Mouse (Mus musculus): ENCODE measurements around the gene Ppm1d. TPM values are rescaled to one million over a fixed set of nuclear protein-coding genes. Genes with fewer than 3 reads are reported as not detected.

Gene Ppm1d
- polyA plus RNA-seq, 1 experiment = 3.4 TPM

DNA sequence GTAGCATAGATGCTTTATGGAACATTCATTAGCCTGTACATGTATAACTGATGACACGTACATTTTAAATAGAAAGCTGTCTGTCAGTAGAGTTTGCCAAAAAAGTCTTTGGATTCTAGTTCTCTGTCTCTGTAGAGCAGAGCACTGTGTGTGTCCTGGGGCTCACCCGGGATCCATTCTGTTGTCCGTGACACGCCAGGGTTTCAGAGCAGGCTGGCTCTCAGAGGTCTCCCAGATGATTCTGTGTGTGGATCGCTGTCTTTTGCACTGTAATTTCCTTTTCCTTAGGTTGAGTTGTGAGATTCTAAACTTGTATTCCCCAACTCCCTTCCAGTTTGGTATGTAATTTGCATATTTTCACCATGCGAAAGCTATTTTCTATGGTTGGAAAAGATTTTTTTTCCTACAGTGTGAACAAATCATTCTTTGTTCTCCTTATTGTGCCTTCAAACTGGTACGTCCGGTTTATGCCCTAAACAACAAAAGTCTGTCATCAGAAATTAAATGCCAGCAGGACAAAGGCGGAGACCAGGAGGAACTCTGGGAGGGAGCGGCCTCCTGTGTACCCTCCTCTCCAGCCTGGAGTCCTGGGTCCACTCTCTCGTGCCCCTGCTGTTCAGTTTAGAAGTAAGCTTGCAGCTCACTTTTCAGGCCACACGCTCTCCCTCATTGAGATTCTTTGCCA lies 81.3 kb downstream of the Ppm1d start:
- no peaks in the 10 kb centered on the region for H3K4me1 ChIP-seq (ENCODE audit: control insufficient read depth)
- no peak overlapping the region for H3K4me3 ChIP-seq (replicated peaks)
- TF ChIP-seq TAL1 (IDR thresholded peaks at IDR 0.05; ENCODE audit: low read length) (no peak), GATA1 (IDR thresholded peaks at IDR 0.05; ENCODE audit: low read length) (no peak)

DNA sequence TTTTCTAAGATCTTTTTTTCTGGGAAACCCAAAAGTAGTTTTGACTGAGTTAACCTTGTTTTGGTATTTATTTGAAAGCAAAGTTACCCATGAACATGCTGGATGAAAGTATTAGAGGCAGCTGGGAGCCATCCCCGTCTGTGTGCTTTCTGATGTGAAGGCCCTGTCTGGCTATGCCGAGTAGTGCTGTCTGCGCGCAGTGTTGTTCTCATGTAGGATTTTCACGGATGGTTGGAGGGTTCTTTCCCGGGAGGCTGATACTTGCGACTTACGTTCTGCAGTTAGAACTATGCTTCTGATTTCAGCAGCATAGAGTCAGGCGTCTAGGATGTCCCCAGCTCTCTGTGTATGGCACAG lies 81.8 kb downstream of the Ppm1d start:
- H3K4me1 ChIP-seq (ENCODE audit: control insufficient read depth) = no peaks in the 10 kb centered on the region
- no peak for TF ChIP-seq GATA1 (IDR thresholded peaks at IDR 0.05; ENCODE audit: low read length)
- no peak for TF ChIP-seq TAL1 (IDR thresholded peaks at IDR 0.05; ENCODE audit: low read length)
- no peak overlapping the region for H3K4me3 ChIP-seq (replicated peaks)
- no peaks in the 10 kb centered on the region for H3K36me3 ChIP-seq (ENCODE audit: control insufficient read depth)
- H3K27me3 ChIP-seq (ENCODE audit: control insufficient read depth) = no peaks in the 10 kb centered on the region
- H3K9me3 ChIP-seq (ENCODE audit: control insufficient read depth, low read length) = no peaks in the 10 kb centered on the region

More for the DNA sequence above, 81.3 kb downstream of the Ppm1d start:
- H3K27me3 ChIP-seq (ENCODE audit: control insufficient read depth) = no peaks in the 10 kb centered on the region
- H3K9me3 ChIP-seq (ENCODE audit: control insufficient read depth, low read length) = no peaks in the 10 kb centered on the region
- no peaks in the 10 kb centered on the region for H3K36me3 ChIP-seq (ENCODE audit: control insufficient read depth)

DNA sequence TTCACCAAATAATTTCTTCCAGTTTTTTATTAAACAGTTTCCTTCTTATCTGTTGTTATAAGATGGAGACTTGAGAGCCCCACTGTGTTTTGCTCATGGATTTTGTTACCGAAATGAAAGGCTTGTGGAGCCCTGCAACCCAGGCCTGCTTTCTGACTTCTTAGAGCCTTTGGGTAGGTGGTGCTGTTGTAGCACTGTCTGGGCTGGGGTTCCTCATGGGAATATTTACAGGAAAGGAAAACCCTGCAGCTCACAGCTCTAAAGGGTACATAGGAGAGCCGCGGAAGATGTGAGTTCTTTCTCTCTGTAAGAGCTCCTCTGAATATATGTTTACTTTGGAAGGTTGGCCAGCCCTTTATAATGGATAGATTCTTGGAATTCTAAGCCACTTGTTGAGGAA lies 82.9 kb downstream of the Ppm1d start:
- H3K36me3 ChIP-seq (ENCODE audit: control insufficient read depth) = peaks cover 3% of the 10 kb centered on the region; the same call in 1 of the 2 replicates
- H3K4me1 ChIP-seq (ENCODE audit: control insufficient read depth) = no peaks in the 10 kb centered on the region
- no peaks in the 10 kb centered on the region for H3K9me3 ChIP-seq (ENCODE audit: control insufficient read depth, low read length)
- no peaks in the 10 kb centered on the region for H3K27me3 ChIP-seq (ENCODE audit: control insufficient read depth)
- TF ChIP-seq GATA1 (IDR thresholded peaks at IDR 0.05; ENCODE audit: low read length) (no peak), TAL1 (IDR thresholded peaks at IDR 0.05; ENCODE audit: low read length) (no peak)
- no peak overlapping the region for H3K4me3 ChIP-seq (replicated peaks)

GRCm38 (mm10) chr11:85395361-85395760 lies 84.3 kb downstream of the Ppm1d start:
- Histone ChIP-seq H3K4me3 (replicated peaks) (no peak overlapping the region), H3K27me3 (ENCODE audit: control insufficient read depth) (no peaks in the 10 kb centered on the region), H3K36me3 (ENCODE audit: control insufficient read depth) (peaks cover 3% of the 10 kb centered on the region; the same call in 1 of the 2 replicates), H3K4me1 (ENCODE audit: control insufficient read depth) (no peaks in the 10 kb centered on the region), H3K9me3 (ENCODE audit: control insufficient read depth, low read length) (no peaks in the 10 kb centered on the region)
- no peak for TF ChIP-seq GATA1 (IDR thresholded peaks at IDR 0.05; ENCODE audit: low read length)
- no peak for TF ChIP-seq TAL1 (IDR thresholded peaks at IDR 0.05; ENCODE audit: low read length)

Other genes with a start within 250 kb of the Ppm1d start
- 3.7 and 5.8 TPM in 2 replicates for gene Usp32, start 171.1 kb upstream of the Ppm1d start, polyA plus RNA-seq (2012)
- gene 1700125H20Rik, start 140.8 kb upstream of the Ppm1d start, polyA plus RNA-seq (2012) = not detected in 2 replicates
- gene Appbp2, start 76.1 kb upstream of the Ppm1d start, polyA plus RNA-seq (2012) = 0.10 and 0.15 TPM in 2 replicates
- 24.3 and 25.9 TPM in 2 replicates for gene Bcas3, start 41.9 kb downstream of the Ppm1d start, polyA plus RNA-seq (2012)